Comparison of ENCODE assay signal across 8 mouse cellular contexts in the genomic region with DNA sequence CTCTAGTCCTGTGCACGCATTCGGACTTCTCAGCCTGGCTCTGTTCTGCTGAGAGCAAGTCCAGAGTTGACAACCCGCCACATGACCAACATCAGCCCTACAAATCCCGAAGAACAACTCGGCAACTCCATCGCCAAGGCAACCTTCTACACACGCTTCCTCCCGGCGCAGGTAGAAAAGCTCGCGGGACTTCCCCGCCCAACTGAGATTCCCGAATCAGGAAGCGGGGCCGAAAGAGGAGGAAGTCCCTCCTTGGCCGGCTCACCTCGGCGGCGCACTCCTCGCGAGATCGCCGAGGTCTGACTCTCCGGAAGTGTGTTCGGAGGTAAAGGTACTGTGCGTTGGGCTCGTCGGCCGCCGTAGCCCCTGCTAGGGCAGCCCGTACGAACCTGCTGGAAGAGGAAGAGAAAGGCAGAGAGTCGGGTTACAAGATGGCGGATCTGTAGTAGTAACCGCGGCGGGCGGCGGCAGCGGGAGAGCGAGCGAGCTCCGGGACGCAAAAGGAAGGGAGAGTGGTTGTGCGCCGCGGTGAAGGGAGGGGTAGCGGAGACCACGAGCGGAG. TPM values are rescaled to one million over a fixed set of nuclear protein-coding genes. Genes with fewer than 3 reads are reported as not detected.
DNase-seq lines count a peak whose midpoint lies in the region; ATAC-seq lines count a peak whose summit lies in the region.

Gene Ppp4r3b (plus strand): TSS at position 328 of the 562 bp plus-strand sequence.

- ATAC-seq in hematopoietic stem cell, adult 5-6 weeks (replicated peaks in 1 of 2; ENCODE audit: insufficient read depth in 1 of 2, low FRiP score in 2 of 2, low TSS enrichment in 1 of 2, low read depth in 1 of 2, poor library complexity in 2 of 2, severe bottlenecking in 2 of 2): peak; percentile 91 to 95
- peak; percentile 99 for ATAC-seq in lung, embryonic 16.5 days (ENCODE audit: low read depth)

- peak within 1 kb of the TSS; percentile 79 for H3K4me2 ChIP-seq in lung, embryonic 16.5 days (ENCODE audit: low read depth, low read length)

- H3K4me3 ChIP-seq in lung, embryonic 16.5 days (ENCODE audit: low read length): peak within 1 kb of the TSS; percentile 68

- peak within 1 kb of the TSS; percentile 97 for H3K27ac ChIP-seq in lung, embryonic 16.5 days (ENCODE audit: low read length)

- H3K36me3 ChIP-seq in lung, embryonic 16.5 days (ENCODE audit: control insufficient read depth, insufficient read depth, low read length): no peaks in the 10 kb centered on the region

- H3K4me1 ChIP-seq in lung, embryonic 16.5 days (replicated peaks; ENCODE audit: control insufficient read depth, insufficient read depth, low read length): peaks cover 8% of the 10 kb centered on the region

- H3K9ac ChIP-seq in lung, embryonic 16.5 days (ENCODE audit: low read length): peak within 1 kb of the TSS; percentile 99

- peak; percentile 95 for DNase-seq in MEL-GATA-1-ER (ENCODE audit: extremely low read depth, low read depth)
- peak; percentile 95 for DNase-seq in cerebellum, adult 8-10 months
- DNase-seq in forelimb bud, embryonic 11.5 days (ENCODE audit: low read depth, low spot score): peak; percentile 99
- peak; percentile 94 for DNase-seq in layer of hippocampus, adult 9-10 months (ENCODE audit: low spot score)
- DNase-seq in ovary, postnatal 10 days (ENCODE audit: low spot score): peak; percentile 87
- DNase-seq in thymus, postnatal 10 days (ENCODE audit: low spot score in 2 of 2): peak; percentile 93 to 96

- H3K27me3 ChIP-seq in lung, embryonic 16.5 days (ENCODE audit: control insufficient read depth, insufficient read depth, low read depth, low read length): no peaks in the 10 kb centered on the region

- WGBS in lung, embryonic 16.5 days: 0% methylated on average over 50 of the region's 50 CpGs

- no peaks in the 10 kb centered on the region for H3K9me3 ChIP-seq in lung, embryonic 16.5 days (ENCODE audit: control insufficient read depth, low read length)

RNA-seq across cellular contexts. Expression of gene Ppp4r3b, which starts in this region (rescaled TPM):
- total RNA-seq in hematopoietic stem cell, adult 5-6 weeks (2017): 180 and 181 TPM in 2 replicates
- polyA plus RNA-seq in lung, embryonic 16.5 days (2015; fragmentation: Nextera tagmentation; extraction: Ambion mirVana): 87.4 TPM in 2 replicates

Comparison
In these comparisons a context has a peak if more than half of its experiments do, and no peak if none do; other contexts are left out.
1. Peak in every context shown above with its lines: DNase-seq, ATAC-seq, H3K4me3 ChIP-seq and H3K27ac ChIP-seq.